Mouse (Mus musculus) kidney, embryonic 15.5 days (tissue): ENCODE results near the gene Grm7. TPM values are rescaled to one million over a fixed set of nuclear protein-coding genes. Genes with fewer than 3 reads are reported as not detected.
A peak's percentile ranks its signal among the peaks of the same experiment; 100 is the strongest.

Experiments used
- ATAC-seq: fragments of 200-750 bp; cut with Nextera tagmentation; replicated peaks from 2 replicates; pipeline ENCODE4 v1.8.0; 2017; ENCODE audit warnings: moderate TSS enrichment; ENCODE audit not compliant: low FRiP score
- H3K27ac ChIP-seq: fragments of 300-500 bp; sonication (generic); 2 replicates; pipeline ENCODE4 v1.5.1; 2015; ENCODE audit warnings: mild to moderate bottlenecking, inconsistent platforms
- H3K27me3 ChIP-seq: fragments of 300-500 bp; sonication (generic); 2 replicates; pipeline ENCODE4 v1.6.1; 2015; ENCODE audit warnings: inconsistent platforms
- H3K36me3 ChIP-seq: fragments of 300-500 bp; sonication (generic); 2 replicates; pipeline ENCODE4 v1.6.1; 2015; ENCODE audit warnings: inconsistent platforms
- H3K4me1 ChIP-seq: fragments of 300-500 bp; sonication (generic); 2 replicates; pipeline ENCODE4 v1.6.1; 2015; ENCODE audit warnings: inconsistent platforms
- H3K4me2 ChIP-seq: fragments of 300-500 bp; sonication (generic); 2 replicates; pipeline ENCODE4 v1.6.1; 2015; ENCODE audit warnings: moderate library complexity, mild to moderate bottlenecking, inconsistent platforms
- H3K4me3 ChIP-seq: fragments of 300-500 bp; sonication (generic); replicated peaks from 2 replicates; pipeline ENCODE4 v1.5.1; 2015; ENCODE audit warnings: mild to moderate bottlenecking, inconsistent platforms
- H3K9ac ChIP-seq: fragments of 300-500 bp; sonication (generic); 2 replicates; pipeline ENCODE4 v1.6.1; 2015; ENCODE audit warnings: mild to moderate bottlenecking, inconsistent platforms
- H3K9me3 ChIP-seq: fragments of 300-500 bp; sonication (generic); replicated peaks from 2 replicates; pipeline ENCODE4 v1.6.1; 2016; ENCODE audit warnings: inconsistent platforms
- WGBS: fragments of 180-500 bp; shearing (Covaris S2); methylation state at CpG from one replicate; pipeline ENCODE4 v1.1.7; 2015; ENCODE audit warnings: mixed read lengths; 5-methylcytosine and 5-hydroxymethylcytosine counted together
- polyA plus RNA-seq: library from polyadenylated mRNA; unstranded; fragments of >200 nt; fragmentation: Nextera tagmentation; extraction: Ambion mirVana; gene quantifications from 2 replicates; pipeline ENCODE4 v1.2.1, GENCODE M21; 2015

The Grm7 gene
- polyA plus RNA-seq, 1 experiment from 2014 or later: 7.2 TPM

- Histone ChIP-seq H3K9me3 (no peaks in the 10 kb centered on the region), H3K27me3 (no peaks in the 10 kb centered on the region), H3K4me3 (no peak overlapping the region), H3K4me2 (no peak overlapping the region), H3K4me1 (peaks cover 25% of the 10 kb centered on the region), H3K36me3 (no peaks in the 10 kb centered on the region), H3K9ac (no peak overlapping the region), H3K27ac (peak overlapping the region; percentile 4)
- 41% methylated on average over 11 of the region's 11 CpGs for WGBS
- peak; percentile 52; the same call in 1 of the 2 replicates for ATAC-seq
Measured at GRCm38 (mm10) chr6:111372626-111373380, 727.4 kb downstream of the Grm7 start.

GRCm38 (mm10) chr6:111380710-111381109 is 735.3 kb downstream of the Grm7 start:
- Histone ChIP-seq H3K27me3 (no peaks in the 10 kb centered on the region), H3K9ac (no peak overlapping the region), H3K4me2 (no peak overlapping the region), H3K4me1 (no peaks in the 10 kb centered on the region), H3K36me3 (no peaks in the 10 kb centered on the region), H3K27ac (no peak overlapping the region), H3K9me3 (no peaks in the 10 kb centered on the region), H3K4me3 (no peak overlapping the region)
- 75% methylated on average over 2 of the region's 2 CpGs for WGBS
- ATAC-seq: no peak

GRCm38 (mm10) chr6:111408750-111409149 is 763.4 kb downstream of the Grm7 start:
- ATAC-seq: no peak
- no peaks in the 10 kb centered on the region for H3K27me3 ChIP-seq
- no peak overlapping the region for H3K9ac ChIP-seq
- no peaks in the 10 kb centered on the region for H3K9me3 ChIP-seq
- H3K4me3 ChIP-seq: no peak overlapping the region
- no peak overlapping the region for H3K27ac ChIP-seq
- H3K4me1 ChIP-seq: no peaks in the 10 kb centered on the region
- 62% methylated on average over 8 of the region's 8 CpGs for WGBS
- no peak overlapping the region for H3K4me2 ChIP-seq
- no peaks in the 10 kb centered on the region for H3K36me3 ChIP-seq

- H3K9me3 ChIP-seq: no peaks in the 10 kb centered on the region
- no peak overlapping the region for H3K9ac ChIP-seq
- H3K4me1 ChIP-seq: no peaks in the 10 kb centered on the region
- WGBS: 79% methylated on average over 1 of the region's 1 CpGs
- no peak overlapping the region for H3K4me3 ChIP-seq
- no peaks in the 10 kb centered on the region for H3K27me3 ChIP-seq
- H3K4me2 ChIP-seq: no peak overlapping the region
- no peaks in the 10 kb centered on the region for H3K36me3 ChIP-seq
- no peak for ATAC-seq
- no peak overlapping the region for H3K27ac ChIP-seq
Measured at GRCm38 (mm10) chr6:111424737-111425136, 779.4 kb downstream of the Grm7 start.

GRCm38 (mm10) chr6:111446228-111446627 is 800.8 kb downstream of the Grm7 start:
- no peak for ATAC-seq
- Histone ChIP-seq H3K9me3 (no peaks in the 10 kb centered on the region), H3K9ac (no peak overlapping the region), H3K4me1 (peaks cover 8% of the 10 kb centered on the region; the same call in 1 of the 2 replicates), H3K27ac (no peak overlapping the region), H3K27me3 (no peaks in the 10 kb centered on the region), H3K4me2 (no peak overlapping the region), H3K4me3 (no peak overlapping the region), H3K36me3 (no peaks in the 10 kb centered on the region)
- WGBS: 89% methylated on average over 2 of the region's 2 CpGs

- no peak overlapping the region for H3K27ac ChIP-seq
Measured at GRCm38 (mm10) chr6:111447851-111448250, 802.5 kb downstream of the Grm7 start.

GRCm38 (mm10) chr6:111449054-111449783 is 803.8 kb downstream of the Grm7 start:
- Histone ChIP-seq H3K36me3 (no peaks in the 10 kb centered on the region), H3K4me3 (no peak overlapping the region), H3K27me3 (no peaks in the 10 kb centered on the region), H3K27ac (no peak overlapping the region), H3K9ac (no peak overlapping the region), H3K4me1 (peaks cover 11% of the 10 kb centered on the region), H3K4me2 (no peak overlapping the region), H3K9me3 (no peaks in the 10 kb centered on the region)
- WGBS: 23% methylated on average over 3 of the region's 3 CpGs
- peak; percentile 70 for ATAC-seq

More at GRCm38 (mm10) chr6:111447851-111448250, 802.5 kb downstream of the Grm7 start:
- ATAC-seq: no peak
- Histone ChIP-seq H3K4me2 (no peak overlapping the region), H3K9ac (no peak overlapping the region), H3K9me3 (no peaks in the 10 kb centered on the region), H3K4me3 (no peak overlapping the region), H3K27me3 (no peaks in the 10 kb centered on the region), H3K4me1 (peaks cover 11% of the 10 kb centered on the region), H3K36me3 (no peaks in the 10 kb centered on the region)

- Histone ChIP-seq H3K4me1 (no peaks in the 10 kb centered on the region), H3K27me3 (no peaks in the 10 kb centered on the region), H3K4me2 (no peak overlapping the region), H3K9ac (no peak overlapping the region), H3K36me3 (no peaks in the 10 kb centered on the region), H3K27ac (no peak overlapping the region), H3K4me3 (no peak overlapping the region), H3K9me3 (no peaks in the 10 kb centered on the region)
- WGBS: 74% methylated on average over 1 of the region's 1 CpGs
- ATAC-seq: no peak
Measured at GRCm38 (mm10) chr6:111481866-111482265, 836.5 kb downstream of the Grm7 start.

GRCm38 (mm10) chr6:111486081-111486480 is 840.7 kb downstream of the Grm7 start:
- Histone ChIP-seq H3K4me3 (no peak overlapping the region), H3K27me3 (no peaks in the 10 kb centered on the region), H3K36me3 (no peaks in the 10 kb centered on the region), H3K9ac (no peak overlapping the region), H3K27ac (no peak overlapping the region), H3K4me2 (no peak overlapping the region), H3K9me3 (no peaks in the 10 kb centered on the region), H3K4me1 (no peaks in the 10 kb centered on the region)
- no peak for ATAC-seq

- Histone ChIP-seq H3K4me3 (no peak overlapping the region), H3K27me3 (no peaks in the 10 kb centered on the region), H3K4me2 (no peak overlapping the region), H3K9ac (no peak overlapping the region), H3K27ac (no peak overlapping the region), H3K4me1 (no peaks in the 10 kb centered on the region), H3K9me3 (no peaks in the 10 kb centered on the region), H3K36me3 (no peaks in the 10 kb centered on the region)
- no peak for ATAC-seq
- 92% methylated on average over 4 of the region's 4 CpGs for WGBS
Measured at GRCm38 (mm10) chr6:111487556-111487955, 842.2 kb downstream of the Grm7 start.

- Histone ChIP-seq H3K27ac (no peak overlapping the region), H3K4me1 (no peaks in the 10 kb centered on the region), H3K9ac (no peak overlapping the region), H3K4me3 (no peak overlapping the region), H3K4me2 (no peak overlapping the region), H3K9me3 (no peaks in the 10 kb centered on the region), H3K36me3 (no peaks in the 10 kb centered on the region), H3K27me3 (no peaks in the 10 kb centered on the region)
- no peak for ATAC-seq
Measured at GRCm38 (mm10) chr6:111492166-111492565, 846.8 kb downstream of the Grm7 start.

GRCm38 (mm10) chr6:111499542-111499941 is 854.2 kb downstream of the Grm7 start:
- no peaks in the 10 kb centered on the region for H3K27me3 ChIP-seq
- H3K4me1 ChIP-seq: no peaks in the 10 kb centered on the region
- H3K4me2 ChIP-seq: no peak overlapping the region
- no peak overlapping the region for H3K27ac ChIP-seq
- H3K9ac ChIP-seq: no peak overlapping the region
- WGBS: 78% methylated on average over 5 of the region's 5 CpGs
- ATAC-seq: no peak
- H3K4me3 ChIP-seq: no peak overlapping the region
- H3K9me3 ChIP-seq: no peaks in the 10 kb centered on the region
- no peaks in the 10 kb centered on the region for H3K36me3 ChIP-seq
